Mouse (Mus musculus) cerebellum, adult (tissue): Measurements from ENCODE around the gene 4930402F06Rik.

Experiments used
- ATAC-seq: cut with Nextera tagmentation; 2 replicates; pipeline ENCODE4 v1.9.2; 2017; ENCODE audit warnings: mild to moderate bottlenecking, moderate library complexity, mixed read lengths; ENCODE audit not compliant: insufficient number of reproducible peaks, low FRiP score, low TSS enrichment

4930402F06Rik gene

GRCm38 (mm10) chr2:35397096-35397495, at the start of gene 4930402F06Rik:
TSS of gene 4930402F06Rik (minus strand) at chr2:35397175.
- no peak for ATAC-seq

GRCm38 (mm10) chr2:35446300-35446699, 49.3 kb upstream of the 4930402F06Rik start:
- no peak for ATAC-seq

- ATAC-seq, result no peak
Observed at GRCm38 (mm10) chr2:35445610-35446009, 48.6 kb upstream of the 4930402F06Rik start.

DNA sequence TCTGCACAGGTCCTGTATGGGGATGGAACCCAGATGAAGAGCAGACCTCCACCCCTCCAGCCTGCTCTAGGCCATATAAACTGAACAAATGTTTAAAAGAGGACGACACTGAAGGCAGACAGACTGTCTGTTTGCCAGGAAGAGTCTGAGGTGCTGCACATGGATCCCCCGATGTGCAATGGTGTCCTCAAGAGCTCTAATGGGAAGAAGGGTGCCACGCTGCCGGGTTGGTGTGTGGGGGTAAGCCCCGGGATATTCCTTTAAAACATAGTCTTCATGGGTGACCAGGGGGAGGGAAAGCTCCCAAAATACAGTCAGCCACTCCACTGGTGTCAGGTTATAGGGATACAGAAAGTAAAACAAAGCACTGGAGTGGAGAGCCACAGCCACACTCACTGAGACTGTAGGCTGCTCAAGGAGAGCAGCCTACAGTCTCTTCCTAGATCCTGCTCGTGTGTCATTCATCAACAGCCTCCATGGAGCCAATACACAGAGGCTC, 47.8 kb upstream of the 4930402F06Rik start:
- no peak for ATAC-seq

DNA sequence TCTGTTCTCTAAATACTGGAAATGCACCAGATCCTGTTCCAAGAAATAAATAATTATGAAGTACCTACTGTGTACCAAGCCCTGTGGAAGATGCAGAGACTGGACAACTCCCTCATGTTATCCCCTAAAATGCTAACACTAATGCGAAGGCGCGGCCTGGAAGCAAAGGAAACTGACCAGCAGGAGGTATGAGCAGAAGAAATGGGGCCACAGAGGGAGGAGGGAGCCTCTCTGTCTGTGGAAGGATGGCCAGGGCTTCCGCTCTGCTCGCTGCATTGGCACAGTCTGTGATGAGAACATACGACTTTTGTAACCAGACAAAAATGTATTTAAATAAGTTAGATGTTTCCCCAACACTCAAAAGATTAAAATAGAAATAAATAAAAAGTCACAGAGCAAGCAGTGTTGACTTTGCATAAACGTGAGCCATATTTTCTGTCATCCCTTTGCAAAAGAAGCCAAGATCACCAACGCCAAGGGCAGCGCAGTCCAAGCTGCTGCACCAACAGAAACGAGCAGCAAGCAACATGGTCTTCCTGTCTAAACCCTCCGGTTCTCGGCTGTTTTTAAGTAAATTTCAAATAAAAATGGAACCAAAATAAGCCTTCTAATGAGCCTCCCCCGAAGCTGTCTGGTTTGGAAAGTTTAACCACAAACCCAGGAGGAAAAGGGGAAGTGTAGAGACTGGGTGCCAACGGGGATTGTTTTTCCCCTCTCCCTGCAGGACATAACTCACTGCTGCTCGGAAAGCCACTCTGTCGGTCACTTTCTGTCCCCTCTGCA, 47.2 kb upstream of the 4930402F06Rik start:
- 0 out of 2 replicates have a peak, but pooled peaks have one; percentile 47 for ATAC-seq

DNA sequence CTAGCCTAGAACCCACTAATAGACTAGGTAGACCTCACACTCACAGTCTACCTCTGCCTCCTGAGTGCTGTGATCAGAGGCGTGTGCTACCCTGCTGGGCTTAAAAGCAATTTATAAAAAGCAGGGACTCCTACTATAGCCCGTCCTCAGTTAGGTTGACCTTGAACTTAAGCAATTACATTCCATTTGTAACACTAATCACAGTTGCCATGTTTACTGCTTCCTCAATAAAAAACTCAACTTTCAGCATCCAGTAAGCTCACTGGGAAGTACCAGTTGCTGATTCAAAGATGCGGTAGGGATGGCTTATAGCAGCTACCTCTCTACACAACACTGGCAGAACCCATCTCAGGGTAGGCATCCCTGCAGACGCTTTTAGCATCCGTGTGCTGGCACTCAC, 46.4 kb upstream of the 4930402F06Rik start:
- no peak for ATAC-seq

GRCm38 (mm10) chr2:35442079-35442478, 45.1 kb upstream of the 4930402F06Rik start:
- no peak for ATAC-seq

DNA sequence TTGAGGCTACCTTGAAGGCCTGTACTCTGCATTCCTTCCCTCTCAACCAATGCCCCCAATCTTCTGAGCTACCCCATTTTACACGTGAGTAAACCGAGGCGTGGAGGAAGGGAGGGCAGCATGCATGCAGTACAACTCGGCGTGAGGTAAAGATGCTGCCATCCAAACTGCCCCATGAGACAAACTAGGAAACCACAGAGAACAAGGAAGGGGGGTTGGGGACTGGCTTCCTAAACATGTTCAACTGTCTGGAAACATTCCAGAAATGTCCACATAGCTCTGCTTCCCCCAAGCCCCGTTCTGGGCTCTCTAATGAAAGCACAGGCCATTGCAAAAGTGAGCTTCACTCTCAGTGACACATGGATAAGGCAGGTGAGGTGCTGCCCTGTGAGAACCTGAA, 44.4 kb upstream of the 4930402F06Rik start:
- no peak for ATAC-seq

GRCm38 (mm10) chr2:35440480-35440879, 43.5 kb upstream of the 4930402F06Rik start:
- no peak for ATAC-seq

GRCm38 (mm10) chr2:35437796-35438195, 40.8 kb upstream of the 4930402F06Rik start:
- no peak for ATAC-seq

DNA sequence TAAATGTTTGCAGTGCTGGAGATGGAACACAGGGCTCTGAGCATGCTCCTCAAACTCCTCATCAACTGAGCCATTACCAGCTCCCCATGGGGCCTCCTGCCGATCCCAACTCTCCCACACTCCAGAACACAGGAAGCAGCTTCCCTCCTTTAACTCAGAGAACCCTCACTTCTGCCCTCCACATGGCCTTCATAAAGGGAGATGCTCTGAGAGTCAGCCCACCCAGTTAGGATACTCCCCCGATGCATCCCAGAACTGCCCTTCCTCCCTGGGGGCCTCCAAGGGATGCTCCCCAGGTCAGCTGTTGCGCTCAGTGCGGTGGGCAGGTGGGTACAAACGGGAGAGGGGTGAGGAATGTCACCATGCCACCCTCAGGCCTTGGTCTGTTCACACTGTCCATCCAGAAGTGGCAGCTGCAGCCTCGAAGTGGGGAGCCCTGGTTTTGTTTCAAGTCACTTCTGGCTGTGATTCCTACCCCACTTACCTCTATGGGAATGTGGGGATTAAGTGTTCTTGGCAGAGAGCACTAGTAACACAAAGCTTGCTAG, 37.7 kb upstream of the 4930402F06Rik start:
- ATAC-seq, result no peak

GRCm38 (mm10) chr2:35433428-35433827, 36.5 kb upstream of the 4930402F06Rik start:
- ATAC-seq, result no peak

- no peak for ATAC-seq
Observed at GRCm38 (mm10) chr2:35432472-35432871, 35.5 kb upstream of the 4930402F06Rik start.

- ATAC-seq, result no peak
Observed at GRCm38 (mm10) chr2:35432011-35432410, 35.0 kb upstream of the 4930402F06Rik start.

DNA sequence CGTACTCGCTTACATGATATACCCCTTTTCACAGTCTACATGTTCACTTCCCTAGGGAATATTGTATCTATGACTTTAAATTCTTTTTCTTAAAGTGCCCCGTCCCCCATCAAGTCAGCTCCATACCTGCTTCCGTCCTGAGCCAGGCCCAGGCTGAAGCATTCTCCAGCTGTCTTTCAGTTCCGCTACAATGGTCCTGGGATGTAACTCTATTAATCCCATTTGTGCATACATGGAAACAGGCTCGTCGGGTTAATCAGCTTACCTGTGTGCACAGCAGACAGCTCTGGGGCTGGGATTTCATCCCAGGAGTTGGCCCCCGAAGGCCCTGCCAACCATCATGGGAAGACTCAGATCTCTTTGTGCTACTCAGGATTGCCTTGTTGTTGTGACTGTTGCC, 33.8 kb upstream of the 4930402F06Rik start:
- ATAC-seq, result no peak

GRCm38 (mm10) chr2:35428615-35429300, 31.8 kb upstream of the 4930402F06Rik start:
- ATAC-seq, result no peak

DNA sequence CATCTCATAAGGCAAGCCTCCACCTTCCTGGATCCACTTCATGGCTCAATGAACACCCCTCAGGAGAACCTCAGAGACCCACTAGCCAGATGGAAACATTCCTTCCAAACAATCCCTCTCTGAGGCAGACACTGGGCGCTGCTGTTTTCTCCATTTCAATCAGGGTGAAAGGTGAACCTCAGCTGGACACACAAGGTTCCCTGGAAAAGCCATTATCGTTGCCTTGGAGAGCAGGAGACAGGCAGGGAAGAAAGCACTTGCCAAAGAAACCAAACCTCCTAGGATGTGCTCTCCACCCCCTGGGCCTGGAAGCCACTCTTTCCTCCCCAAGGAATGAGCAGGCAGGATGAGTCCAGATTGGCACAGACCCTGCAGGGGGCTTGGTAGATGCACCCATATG, 30.6 kb upstream of the 4930402F06Rik start:
- no peak for ATAC-seq

DNA sequence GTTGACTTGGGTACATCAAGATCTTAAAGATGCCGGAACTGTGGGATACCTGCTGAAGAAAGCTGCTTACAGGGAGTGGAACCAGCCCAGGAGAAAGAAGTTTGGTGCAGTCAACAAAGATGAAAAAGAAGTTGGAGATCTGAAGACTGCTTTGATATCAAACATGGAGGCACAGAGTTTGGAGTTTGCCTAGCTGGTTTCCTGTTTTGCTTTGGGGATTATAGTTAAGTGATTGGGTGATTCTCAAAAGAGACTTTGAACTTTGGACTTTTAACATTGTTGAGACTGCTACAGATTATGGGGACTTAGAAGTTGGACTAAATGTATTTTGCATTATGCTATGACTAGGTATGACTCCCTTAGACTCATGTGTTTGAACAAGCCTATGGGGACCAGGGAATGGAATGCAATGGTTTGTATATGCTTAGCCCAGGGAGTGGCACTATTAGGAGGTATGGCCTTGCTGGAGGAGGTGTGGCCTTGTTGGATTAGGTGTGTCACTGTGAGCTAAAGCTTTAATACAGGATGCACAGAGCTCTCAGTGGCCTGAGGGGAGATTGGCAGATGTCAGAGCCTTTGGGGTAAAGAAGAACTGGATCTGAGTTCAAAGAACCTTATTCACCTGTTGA, 26.9 kb upstream of the 4930402F06Rik start:
- ATAC-seq, result no peak

DNA sequence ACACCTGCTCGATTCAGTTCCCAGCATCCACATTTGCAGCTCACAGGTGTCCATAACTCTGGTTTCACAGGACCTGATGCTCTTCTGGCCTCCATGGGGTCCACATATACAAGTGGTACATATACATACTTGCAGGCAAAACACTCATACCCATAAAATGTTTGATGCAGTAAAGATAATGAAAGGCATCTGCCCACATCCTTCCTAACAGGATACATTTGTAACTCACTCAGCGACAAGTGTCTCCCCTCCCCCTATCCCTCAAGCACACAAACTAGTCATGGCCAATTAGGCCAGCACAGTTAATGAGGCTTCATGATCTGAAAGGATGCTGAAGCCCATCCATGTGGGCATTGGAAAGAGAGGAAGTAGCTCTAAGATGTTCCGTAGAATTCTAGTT, 25.4 kb upstream of the 4930402F06Rik start:
- ATAC-seq, result no peak

DNA sequence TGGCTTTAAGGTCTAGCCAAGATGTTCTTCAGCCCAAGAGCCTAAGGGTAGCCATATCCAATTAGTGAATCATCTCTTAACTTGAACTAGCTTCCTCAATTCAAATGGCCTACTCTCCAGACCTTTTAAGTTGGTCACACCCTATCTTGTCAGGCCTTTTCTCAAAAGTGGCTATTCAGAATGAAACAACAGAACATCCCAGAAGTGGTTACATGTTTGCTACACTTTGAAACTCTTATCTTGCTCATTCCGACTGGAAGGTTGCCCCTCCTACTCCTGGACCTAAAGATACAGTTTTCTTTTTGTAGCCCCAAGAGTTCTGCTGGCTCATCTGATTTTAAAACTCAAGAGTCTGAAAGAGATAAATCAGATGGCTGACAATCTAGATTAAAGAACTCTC, 23.7 kb upstream of the 4930402F06Rik start:
- ATAC-seq, result no peak

DNA sequence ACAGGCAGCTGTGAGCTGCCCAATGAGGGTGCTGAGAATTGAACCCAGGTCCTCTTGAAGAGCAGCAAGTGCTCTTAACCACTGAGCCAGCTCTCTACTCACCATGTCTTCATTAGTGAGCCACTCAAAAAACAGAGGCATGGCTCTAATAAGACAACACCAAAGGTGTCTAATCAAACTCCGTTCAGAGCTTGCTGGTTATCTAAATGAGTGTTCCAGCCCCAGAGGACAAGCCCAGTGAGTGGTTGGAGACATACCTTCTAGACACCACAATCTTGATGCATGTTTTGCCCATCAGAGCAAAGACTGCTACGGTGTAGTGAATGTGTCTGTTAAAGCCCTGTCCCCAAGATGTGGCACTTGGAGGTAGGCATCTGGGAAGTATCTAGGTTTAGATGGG, 22.7 kb upstream of the 4930402F06Rik start:
- no peak for ATAC-seq
